Mouse (Mus musculus) midbrain, embryonic 10.5 days (tissue): Measurements from ENCODE around the gene Krtap12-1. TPM values are rescaled to one million over a fixed set of nuclear protein-coding genes. Genes with fewer than 3 reads are reported as not detected.
"Not testable (repeated sequence)": the region's sequence is repeated elsewhere in the genome, so short reads cannot be mapped to it uniquely, and the experiment has no call there.

ENCODE experiments used
- DNase-seq: peaks from one replicate; pipeline ENCODE4 v3.0.0-alpha.2; 2017; ENCODE audit warnings: low spot score
- H3K27ac ChIP-seq: fragments of 300-500 bp; sonication (generic); replicated peaks from 2 replicates; pipeline ENCODE4 v1.5.1; 2016; ENCODE audit warnings: mild to moderate bottlenecking
- H3K27me3 ChIP-seq: fragments of 300-500 bp; sonication (generic); 2 replicates; pipeline ENCODE4 v1.6.1; 2016; ENCODE audit warnings: low read depth, mild to moderate bottlenecking; ENCODE audit not compliant: poor library complexity, severe bottlenecking
- H3K36me3 ChIP-seq: fragments of 300-500 bp; sonication (generic); 2 replicates; pipeline ENCODE4 v1.6.1; 2016; ENCODE audit warnings: mild to moderate bottlenecking, moderate library complexity
- H3K4me1 ChIP-seq: fragments of 300-500 bp; sonication (generic); 2 replicates; pipeline ENCODE4 v1.6.1; 2016
- H3K4me3 ChIP-seq: fragments of 300-500 bp; sonication (generic); 2 replicates; pipeline ENCODE4 v1.5.1; 2016; ENCODE audit warnings: mild to moderate bottlenecking, moderate library complexity
- H3K9me3 ChIP-seq: fragments of 300-500 bp; sonication (generic); replicated peaks from 2 replicates; pipeline ENCODE4 v1.6.1; 2016; ENCODE audit warnings: mild to moderate bottlenecking
- WGBS: fragments of 180-500 bp; shearing (Covaris S2); methylation state at CpG from one replicate; pipeline ENCODE4 v1.1.7; 2016; 5-methylcytosine and 5-hydroxymethylcytosine counted together
- polyA plus RNA-seq: library from polyadenylated mRNA; unstranded; fragments of >200 nt; fragmentation: Nextera tagmentation; extraction: Ambion mirVana; gene quantifications from 2 replicates; pipeline ENCODE4 v1.2.1, GENCODE M21; 2016

Gene Krtap12-1
- polyA plus RNA-seq = not detected in 2 replicates

- H3K4me1 ChIP-seq, H3K27me3 ChIP-seq, DNase-seq, H3K4me3 ChIP-seq, H3K36me3 ChIP-seq, H3K27ac ChIP-seq, H3K9me3 ChIP-seq: not testable (repeated sequence)
- 89% methylated on average over 1 of the region's 1 CpGs for whole genome bisulfite sequencing
Measured at GRCm38 (mm10) chr10:77720299-77720698, at the start of gene Krtap12-1. Gene Krtap12-1 (plus strand): TSS chr10:77720599.

GRCm38 (mm10) chr10:77670710-77671109 lies 49.7 kb upstream of the Krtap12-1 start:
- DNase-seq = no peak
- 82% methylated on average over 4 of the region's 4 CpGs for WGBS
- Histone ChIP-seq H3K27ac (0 out of 2 replicates have a peak overlapping the region, but pooled peaks have one; percentile 30), H3K4me3 (no peak overlapping the region), H3K9me3 (no peaks in the 10 kb centered on the region), H3K27me3 (peaks cover 8% of the 10 kb centered on the region), H3K4me1 (peaks cover 11% of the 10 kb centered on the region), H3K36me3 (no peaks in the 10 kb centered on the region)

GRCm38 (mm10) chr10:77671519-77671918 lies 48.9 kb upstream of the Krtap12-1 start:
- no peak overlapping the region for H3K27ac ChIP-seq

GRCm38 (mm10) chr10:77673765-77674164 lies 46.6 kb upstream of the Krtap12-1 start:
- no peaks in the 10 kb centered on the region for H3K9me3 ChIP-seq
- H3K4me3 ChIP-seq = no peak overlapping the region
- H3K4me1 ChIP-seq = peaks cover 25% of the 10 kb centered on the region
- H3K27ac ChIP-seq = no peak overlapping the region
- no peaks in the 10 kb centered on the region for H3K36me3 ChIP-seq
- WGBS = 64% methylated on average over 13 of the region's 13 CpGs
- H3K27me3 ChIP-seq = peaks cover 39% of the 10 kb centered on the region
- DNase-seq = no peak

More at GRCm38 (mm10) chr10:77671519-77671918, 48.9 kb upstream of the Krtap12-1 start:
- DNase-seq = no peak
- H3K9me3 ChIP-seq = no peaks in the 10 kb centered on the region
- 88% methylated on average over 4 of the region's 4 CpGs for WGBS
- H3K4me1 ChIP-seq = peaks cover 11% of the 10 kb centered on the region
- no peaks in the 10 kb centered on the region for H3K36me3 ChIP-seq
- no peak overlapping the region for H3K4me3 ChIP-seq
- peaks cover 16% of the 10 kb centered on the region for H3K27me3 ChIP-seq

- Histone ChIP-seq H3K27ac (peak overlapping the region; percentile 55; the same call in 1 of the 2 replicates), H3K4me3 (peak overlapping the region; percentile 56), H3K4me1 (peaks cover 25% of the 10 kb centered on the region), H3K9me3 (no peaks in the 10 kb centered on the region), H3K36me3 (no peaks in the 10 kb centered on the region), H3K27me3 (peaks cover 50% of the 10 kb centered on the region)
- peak; percentile 36 for DNase-seq
- under 1% methylated on average over 35 of the region's 35 CpGs for WGBS
Measured at GRCm38 (mm10) chr10:77677562-77677961, 42.8 kb upstream of the Krtap12-1 start.

- H3K27me3 ChIP-seq = peaks cover 73% of the 10 kb centered on the region
- 81% methylated on average over 7 of the region's 7 CpGs for WGBS
- no peaks in the 10 kb centered on the region for H3K36me3 ChIP-seq
- no peak overlapping the region for H3K27ac ChIP-seq
- DNase-seq = no peak
- peaks cover 28% of the 10 kb centered on the region for H3K4me1 ChIP-seq
- no peaks in the 10 kb centered on the region for H3K9me3 ChIP-seq
- H3K4me3 ChIP-seq = no peak overlapping the region
Measured at GRCm38 (mm10) chr10:77682994-77683393, 37.4 kb upstream of the Krtap12-1 start.

- H3K9me3 ChIP-seq = no peaks in the 10 kb centered on the region
- WGBS = 41% methylated on average over 8 of the region's 8 CpGs
- DNase-seq = no peak
- peaks cover 31% of the 10 kb centered on the region for H3K4me1 ChIP-seq
- no peaks in the 10 kb centered on the region for H3K36me3 ChIP-seq
- no peak overlapping the region for H3K27ac ChIP-seq
- H3K4me3 ChIP-seq = no peak overlapping the region
- peaks cover 73% of the 10 kb centered on the region for H3K27me3 ChIP-seq
Measured at GRCm38 (mm10) chr10:77684181-77684580, 36.2 kb upstream of the Krtap12-1 start.

- peaks cover 68% of the 10 kb centered on the region for H3K27me3 ChIP-seq
- 4% methylated on average over 22 of the region's 22 CpGs for WGBS
Measured at GRCm38 (mm10) chr10:77685895-77686664, 34.3 kb upstream of the Krtap12-1 start, which contains the start of gene Tspear. Gene Tspear (plus strand): TSS chr10:77686569.

GRCm38 (mm10) chr10:77687021-77687420 lies 33.4 kb upstream of the Krtap12-1 start:
- Histone ChIP-seq H3K27ac (no peak overlapping the region), H3K27me3 (peaks cover 68% of the 10 kb centered on the region), H3K4me3 (no peak overlapping the region), H3K4me1 (peaks cover 44% of the 10 kb centered on the region), H3K9me3 (no peaks in the 10 kb centered on the region), H3K36me3 (no peaks in the 10 kb centered on the region)
- WGBS = 29% methylated on average over 10 of the region's 10 CpGs
- DNase-seq = no peak

More at GRCm38 (mm10) chr10:77685895-77686664, 34.3 kb upstream of the Krtap12-1 start, which contains the start of gene Tspear:
- DNase-seq = no peak
- H3K9me3 ChIP-seq = no peaks in the 10 kb centered on the region
- H3K4me3 ChIP-seq = no peak within 1 kb of the TSS
- H3K4me1 ChIP-seq = peaks cover 44% of the 10 kb centered on the region
- no peaks in the 10 kb centered on the region for H3K36me3 ChIP-seq
- H3K27ac ChIP-seq = no peak within 1 kb of the TSS

GRCm38 (mm10) chr10:77690356-77690807 lies 30.0 kb upstream of the Krtap12-1 start, which contains the start of gene Gm19402:
Gene Gm19402 (minus strand): TSS chr10:77690757.
- not testable (repeated sequence) for H3K36me3 ChIP-seq, H3K4me3 ChIP-seq, H3K27ac ChIP-seq, H3K9me3 ChIP-seq, DNase-seq
- H3K4me1 ChIP-seq = peaks cover 34% of the 10 kb centered on the region
- 77% methylated on average over 3 of the region's 3 CpGs for WGBS
- H3K27me3 ChIP-seq = peaks cover 39% of the 10 kb centered on the region

- Histone ChIP-seq H3K4me1 (peaks cover 2% of the 10 kb centered on the region; the same call in 1 of the 2 replicates), H3K27me3 (no peaks in the 10 kb centered on the region), H3K36me3 (no peaks in the 10 kb centered on the region), H3K27ac (no peak within 1 kb of the TSS), H3K4me3 (no peak within 1 kb of the TSS), H3K9me3 (no peaks in the 10 kb centered on the region; the same call in 1 of the 2 replicates)
- DNase-seq = no peak
- 37% methylated on average over 4 of the region's 4 CpGs for WGBS
Measured at GRCm38 (mm10) chr10:77697133-77697532, 23.3 kb upstream of the Krtap12-1 start, which contains the start of gene Gm9508. Gene Gm9508 (minus strand): TSS chr10:77697233.

- WGBS = 89% methylated on average over 1 of the region's 1 CpGs
- Histone ChIP-seq H3K27ac (no peak within 1 kb of the TSS), H3K36me3 (no peaks in the 10 kb centered on the region), H3K4me1 (no peaks in the 10 kb centered on the region), H3K9me3 (peaks cover 29% of the 10 kb centered on the region), H3K4me3 (no peak within 1 kb of the TSS), H3K27me3 (no peaks in the 10 kb centered on the region)
- no peak for DNase-seq
Measured at GRCm38 (mm10) chr10:77706326-77706725, 14.1 kb upstream of the Krtap12-1 start, which contains the start of gene Gm10272. Gene Gm10272 (plus strand): TSS chr10:77706626.

- no peaks in the 10 kb centered on the region for H3K27me3 ChIP-seq
- H3K27ac ChIP-seq = no peak overlapping the region
- no peak for DNase-seq
- no peak overlapping the region for H3K4me3 ChIP-seq
- H3K36me3 ChIP-seq = no peaks in the 10 kb centered on the region
- WGBS = 82% methylated on average over 3 of the region's 3 CpGs
- peaks cover 22% of the 10 kb centered on the region; the same call in 1 of the 2 replicates for H3K9me3 ChIP-seq
- H3K4me1 ChIP-seq = no peaks in the 10 kb centered on the region
Measured at GRCm38 (mm10) chr10:77709831-77710230, 10.6 kb upstream of the Krtap12-1 start.
